Mouse (Mus musculus) megakaryocyte, embryonic 14.5 days (primary cell): ENCODE results near the gene Peg10. TPM values are rescaled to one million over a fixed set of nuclear protein-coding genes. Genes with fewer than 3 reads are reported as not detected.
"Not testable (repeated sequence)": the region's sequence is repeated elsewhere in the genome, so short reads cannot be mapped to it uniquely, and the experiment has no call there.

Experiments used
- H3K27me3 ChIP-seq: replicated peaks from 2 replicates; pipeline ENCODE3; 2012; ENCODE audit warnings: inconsistent platforms
- H3K36me3 ChIP-seq: replicated peaks from 2 replicates; pipeline ENCODE3; 2012; ENCODE audit warnings: low read length, inconsistent platforms, mixed read lengths
- H3K4me1 ChIP-seq: 2 replicates; pipeline ENCODE4 v1.6.1; 2012; ENCODE audit warnings: inconsistent platforms
- H3K4me3 ChIP-seq: replicated peaks from 2 replicates; pipeline ENCODE3; 2012; ENCODE audit warnings: moderate library complexity, mild to moderate bottlenecking, inconsistent platforms
- H3K9me3 ChIP-seq: 2 replicates; pipeline ENCODE4 v1.6.1; 2012; ENCODE audit warnings: inconsistent platforms
- FLI1 ChIP-seq: IDR thresholded peaks from 2 replicates; pipeline ENCODE4 v1.6.1; 2012; ENCODE audit warnings: low read length, inconsistent platforms, mixed read lengths
- GATA1 ChIP-seq: IDR thresholded peaks from 3 replicates; pipeline ENCODE4 v1.6.1; 2012; ENCODE audit warnings: mixed read lengths, low read length, inconsistent platforms, borderline replicate concordance
- polyA plus RNA-seq: library from polyadenylated mRNA; stranded (reverse); fragments of >175 nt; gene quantifications from 2 replicates; pipeline ENCODE4 v1.2.3, GENCODE M21; 2012; ENCODE audit warnings: low replicate concordance; ENCODE audit not compliant: insufficient read depth

Peg10 gene
- polyA plus RNA-seq, 1 experiment = 1.6 TPM

- Histone ChIP-seq H3K4me1 (peaks cover 5% of the 10 kb centered on the region), H3K9me3 (peaks cover 22% of the 10 kb centered on the region), H3K27me3 (no peaks in the 10 kb centered on the region), H3K36me3 (no peaks in the 10 kb centered on the region), H3K4me3 (peak overlapping the region; percentile 95)
- TF ChIP-seq GATA1 = no peak
These were observed 785 bp downstream of the Peg10 start for GRCm38 (mm10) chr6:4747677-4748505.

- no peak for TF ChIP-seq FLI1
- Histone ChIP-seq H3K4me1 (peaks cover 5% of the 10 kb centered on the region), H3K27me3 (no peaks in the 10 kb centered on the region), H3K4me3 (peak overlapping the region; percentile 95), H3K9me3 (peaks cover 22% of the 10 kb centered on the region), H3K36me3 (no peaks in the 10 kb centered on the region)
These were observed 1.4 kb downstream of the Peg10 start for GRCm38 (mm10) chr6:4748506-4748961.

- no peaks in the 10 kb centered on the region for H3K36me3 ChIP-seq
- peaks cover 5% of the 10 kb centered on the region for H3K4me1 ChIP-seq
- H3K27me3 ChIP-seq = no peaks in the 10 kb centered on the region
- H3K4me3 ChIP-seq = peak overlapping the region; percentile 95
- H3K9me3 ChIP-seq = peaks cover 22% of the 10 kb centered on the region
- TF ChIP-seq FLI1 (no peak), GATA1 (no peak)
These were observed 2.0 kb downstream of the Peg10 start for GRCm38 (mm10) chr6:4749091-4749490.

- Histone ChIP-seq H3K4me3 (no peak overlapping the region), H3K27me3 (no peaks in the 10 kb centered on the region), H3K4me1 (peaks cover 5% of the 10 kb centered on the region), H3K36me3 (peaks cover 5% of the 10 kb centered on the region), H3K9me3 (peaks cover 44% of the 10 kb centered on the region)
- TF ChIP-seq GATA1 (no peak), FLI1 (no peak)
These were observed 4.2 kb downstream of the Peg10 start for GRCm38 (mm10) chr6:4751355-4751754.

GRCm38 (mm10) chr6:4754286-4754685, 7.2 kb downstream of the Peg10 start:
- TF ChIP-seq FLI1 = no peak
- TF ChIP-seq GATA1 = no peak
- H3K4me1 ChIP-seq = no peaks in the 10 kb centered on the region
- no peak overlapping the region for H3K4me3 ChIP-seq
- H3K27me3 ChIP-seq = no peaks in the 10 kb centered on the region
- peaks cover 5% of the 10 kb centered on the region for H3K36me3 ChIP-seq
- H3K9me3 ChIP-seq = peaks cover 27% of the 10 kb centered on the region

- TF ChIP-seq FLI1 = no peak
These were observed 7.8 kb downstream of the Peg10 start for GRCm38 (mm10) chr6:4754886-4755285.

GRCm38 (mm10) chr6:4761415-4762142, 14.5 kb downstream of the Peg10 start:
- not testable (repeated sequence) for H3K4me1 ChIP-seq, H3K9me3 ChIP-seq, H3K27me3 ChIP-seq, H3K36me3 ChIP-seq, H3K4me3 ChIP-seq

More at GRCm38 (mm10) chr6:4754886-4755285, 7.8 kb downstream of the Peg10 start:
- Histone ChIP-seq H3K9me3 (peaks cover 27% of the 10 kb centered on the region), H3K4me3 (no peak overlapping the region), H3K27me3 (no peaks in the 10 kb centered on the region), H3K36me3 (peaks cover 5% of the 10 kb centered on the region), H3K4me1 (no peaks in the 10 kb centered on the region)

- Histone ChIP-seq H3K9me3 (no peaks in the 10 kb centered on the region), H3K27me3 (no peaks in the 10 kb centered on the region), H3K4me1 (no peaks in the 10 kb centered on the region), H3K36me3 (no peaks in the 10 kb centered on the region), H3K4me3 (no peak overlapping the region)
- no peak for TF ChIP-seq GATA1
- TF ChIP-seq FLI1 = no peak
These were observed 15.1 kb downstream of the Peg10 start for GRCm38 (mm10) chr6:4762252-4762651.

- no peaks in the 10 kb centered on the region for H3K36me3 ChIP-seq
- no peak overlapping the region for H3K4me3 ChIP-seq
- TF ChIP-seq GATA1 = no peak
- TF ChIP-seq FLI1 = no peak
These were observed 49.2 kb downstream of the Peg10 start for GRCm38 (mm10) chr6:4796281-4796680.

GRCm38 (mm10) chr6:4797317-4797716, 50.2 kb downstream of the Peg10 start:
- H3K4me3 ChIP-seq, H3K9me3 ChIP-seq, H3K27me3 ChIP-seq, H3K36me3 ChIP-seq, H3K4me1 ChIP-seq: not testable (repeated sequence)

More at GRCm38 (mm10) chr6:4796281-4796680, 49.2 kb downstream of the Peg10 start:
- Histone ChIP-seq H3K4me1 (peaks cover 4% of the 10 kb centered on the region; the same call in 1 of the 2 replicates), H3K9me3 (peaks cover 3% of the 10 kb centered on the region; the same call in 1 of the 2 replicates), H3K27me3 (no peaks in the 10 kb centered on the region)
